Mouse (Mus musculus) E14TG2a.4 (cell line): ENCODE results near the gene Dab1.

ENCODE experiments used
- CTCF ChIP-seq: conservative IDR thresholded peaks from 2 replicates; pipeline ENCODE4 v1.5.1; 2014; ENCODE audit warnings: low read length
- NANOG ChIP-seq: IDR thresholded peaks from 2 replicates; pipeline ENCODE4 v1.6.1; 2014; ENCODE audit warnings: borderline replicate concordance, low read length, mixed read lengths
- POU5F1 ChIP-seq: IDR thresholded peaks from 2 replicates; pipeline ENCODE4 v1.6.1; 2014; ENCODE audit warnings: low read length, borderline replicate concordance

DNA sequence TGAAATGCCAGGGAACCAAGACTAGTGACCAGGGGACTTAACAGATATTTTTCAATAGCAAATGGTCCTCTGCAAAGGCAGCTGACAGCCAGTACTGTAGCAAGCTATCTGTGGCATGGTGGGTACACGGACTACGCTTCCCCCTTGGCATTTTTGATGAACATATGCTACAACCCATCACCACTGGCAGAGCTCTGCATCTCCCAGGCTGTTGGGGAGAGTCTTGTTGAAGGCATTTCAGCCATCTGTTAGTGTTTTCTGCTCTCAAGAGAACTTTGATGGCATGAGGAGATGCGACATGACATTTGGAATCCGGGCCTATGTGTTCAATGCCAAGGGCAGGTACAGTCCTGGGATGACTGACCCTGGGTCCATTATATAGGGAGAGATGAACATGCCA lies 443.2 kb downstream of the Dab1 start:
- no peak for TF ChIP-seq CTCF
- no peak for TF ChIP-seq NANOG
- no peak for TF ChIP-seq POU5F1
